Mouse (Mus musculus) liver, embryonic 13.5 days (tissue): ENCODE data around the gene Pdx1. TPM values are rescaled to one million over a fixed set of nuclear protein-coding genes. Genes with fewer than 3 reads are reported as not detected.

ENCODE experiments used
- ATAC-seq: fragments of 200-750 bp; cut with Nextera tagmentation; 2 replicates; pipeline ENCODE4 v1.8.0; 2017; ENCODE audit warnings: low read depth, mild to moderate bottlenecking, moderate number of reproducible peaks, moderate library complexity
- DNase-seq: peaks from one replicate; pipeline ENCODE4 v3.0.0; 2022
- H3K27ac ChIP-seq: fragments of 300-500 bp; sonication (generic); 2 replicates; pipeline ENCODE4 v1.5.1; 2015; ENCODE audit warnings: moderate library complexity, mild to moderate bottlenecking, inconsistent platforms
- H3K27me3 ChIP-seq: fragments of 300-500 bp; sonication (generic); 2 replicates; pipeline ENCODE4 v1.6.1; 2015; ENCODE audit warnings: mild to moderate bottlenecking, inconsistent platforms
- H3K36me3 ChIP-seq: fragments of 300-500 bp; sonication (generic); 2 replicates; pipeline ENCODE4 v1.6.1; 2015; ENCODE audit warnings: mild to moderate bottlenecking, inconsistent platforms
- H3K4me1 ChIP-seq: fragments of 300-500 bp; sonication (generic); replicated peaks from 2 replicates; pipeline ENCODE4 v1.6.1; 2015; ENCODE audit warnings: inconsistent platforms
- H3K4me2 ChIP-seq: fragments of 300-500 bp; sonication (generic); 2 replicates; pipeline ENCODE4 v1.6.1; 2015; ENCODE audit warnings: inconsistent platforms, mild to moderate bottlenecking, moderate library complexity
- H3K4me3 ChIP-seq: fragments of 300-500 bp; sonication (generic); replicated peaks from 2 replicates; pipeline ENCODE4 v1.5.1; 2015; ENCODE audit warnings: mild to moderate bottlenecking, inconsistent platforms
- H3K9ac ChIP-seq: fragments of 300-500 bp; sonication (generic); 2 replicates; pipeline ENCODE4 v1.6.1; 2015; ENCODE audit warnings: mild to moderate bottlenecking, inconsistent platforms
- H3K9me3 ChIP-seq: fragments of 300-500 bp; sonication (generic); replicated peaks from 2 replicates; pipeline ENCODE4 v1.6.1; 2016; ENCODE audit warnings: inconsistent platforms
- whole genome bisulfite sequencing: fragments of 180-500 bp; shearing (Covaris S2); methylation state at CpG from one replicate; pipeline ENCODE4 v1.1.7; 2015; ENCODE audit not compliant: insufficient replicate concordance; 5-methylcytosine and 5-hydroxymethylcytosine counted together
- microRNA-seq: library from miRNA; unstranded; fragments of <30 nt; microRNA quantifications from one replicate; pipeline ENCODE4, GENCODE M21; 2016
- polyA plus RNA-seq: library from polyadenylated mRNA; unstranded; fragments of >200 nt; fragmentation: Nextera tagmentation; extraction: Ambion mirVana; gene quantifications from 2 replicates; pipeline ENCODE4 v1.2.1, GENCODE M21; 2015

The Pdx1 gene
- polyA plus RNA-seq, 1 experiment from 2014 or later = not detected

- Histone ChIP-seq H3K27ac (no peak overlapping the region), H3K9ac (no peak overlapping the region), H3K4me1 (no peaks in the 10 kb centered on the region; the same call in 1 of the 2 replicates), H3K36me3 (no peaks in the 10 kb centered on the region), H3K9me3 (no peaks in the 10 kb centered on the region), H3K4me2 (no peak overlapping the region), H3K4me3 (no peak overlapping the region), H3K27me3 (peaks cover 94% of the 10 kb centered on the region)
- DNase-seq (no peak), ATAC-seq (no peak)
- 2% methylated on average over 39 of the region's 39 CpGs for WGBS
Observed at GRCm38 (mm10) chr5:147314646-147315431, 45.1 kb downstream of the Pdx1 start.

GRCm38 (mm10) chr5:147315432-147316075 is 45.8 kb downstream of the Pdx1 start:
- Histone ChIP-seq H3K4me3 (no peak overlapping the region), H3K4me2 (no peak overlapping the region), H3K4me1 (no peaks in the 10 kb centered on the region; the same call in 1 of the 2 replicates), H3K36me3 (no peaks in the 10 kb centered on the region), H3K9ac (no peak overlapping the region), H3K27me3 (peaks cover 87% of the 10 kb centered on the region), H3K27ac (no peak overlapping the region), H3K9me3 (no peaks in the 10 kb centered on the region)
- DNase-seq (no peak), ATAC-seq (no peak)
- 2% methylated on average over 25 of the region's 25 CpGs for WGBS

DNA sequence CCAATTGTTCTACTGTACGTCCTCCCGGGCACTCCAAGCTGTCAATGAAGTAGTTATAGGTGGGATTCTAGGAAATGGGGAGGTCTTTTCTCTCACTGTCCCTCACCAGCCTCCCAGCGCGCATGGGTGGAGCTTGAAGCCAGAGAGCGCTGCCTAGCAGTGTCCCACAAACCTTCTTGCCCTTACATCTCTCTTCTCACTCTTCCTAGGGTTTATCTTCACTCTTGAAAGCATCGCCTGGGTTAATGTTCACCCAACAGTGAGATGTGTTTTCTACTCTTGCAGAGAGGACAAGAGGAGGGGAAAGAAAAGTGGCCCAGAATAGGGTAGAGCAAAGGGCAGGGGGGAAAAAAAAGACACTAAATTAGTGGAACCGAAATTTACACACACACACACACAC is 47.6 kb downstream of the Pdx1 start:
- Histone ChIP-seq H3K27ac (no peak overlapping the region), H3K36me3 (no peaks in the 10 kb centered on the region), H3K4me3 (no peak overlapping the region), H3K27me3 (peaks cover 84% of the 10 kb centered on the region), H3K9me3 (no peaks in the 10 kb centered on the region), H3K4me2 (no peak overlapping the region), H3K4me1 (no peaks in the 10 kb centered on the region; the same call in 1 of the 2 replicates), H3K9ac (no peak overlapping the region)
- ATAC-seq (no peak), DNase-seq (no peak)
- WGBS = 8% methylated on average over 7 of the region's 7 CpGs

GRCm38 (mm10) chr5:147317991-147318390 is 48.2 kb downstream of the Pdx1 start:
- no peaks in the 10 kb centered on the region for H3K9me3 ChIP-seq
- H3K4me1 ChIP-seq = peaks cover 4% of the 10 kb centered on the region; the same call in 1 of the 2 replicates
- no peak overlapping the region for H3K4me2 ChIP-seq
- 26% methylated on average over 7 of the region's 7 CpGs for WGBS
- no peak overlapping the region for H3K4me3 ChIP-seq
- no peak overlapping the region for H3K9ac ChIP-seq
- no peak overlapping the region for H3K27ac ChIP-seq
- peaks cover 81% of the 10 kb centered on the region for H3K27me3 ChIP-seq
- no peak for ATAC-seq
- DNase-seq = no peak
- H3K36me3 ChIP-seq = no peaks in the 10 kb centered on the region

DNA sequence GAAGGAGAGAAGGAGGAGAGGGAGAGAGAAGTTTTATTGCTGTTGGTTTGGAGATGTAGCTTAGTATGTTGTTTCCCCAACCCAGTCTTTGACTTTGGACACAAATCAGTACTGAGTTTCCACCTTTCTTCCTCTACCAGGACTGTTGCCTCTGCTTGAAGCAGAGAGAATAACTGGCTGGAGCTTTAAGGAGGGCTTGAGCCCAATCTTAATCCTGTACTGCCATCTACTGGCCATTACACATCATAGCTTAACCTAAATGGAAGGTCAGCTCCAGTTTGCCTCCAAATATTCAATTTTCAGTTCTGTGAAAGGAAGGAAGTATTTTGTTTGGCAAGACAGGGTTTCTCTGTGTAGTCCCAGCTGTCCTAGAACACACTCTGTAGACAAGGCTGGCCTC is 49.9 kb downstream of the Pdx1 start:
- H3K27me3 ChIP-seq = peaks cover 64% of the 10 kb centered on the region
- ATAC-seq = no peak
- no peak for DNase-seq

DNA sequence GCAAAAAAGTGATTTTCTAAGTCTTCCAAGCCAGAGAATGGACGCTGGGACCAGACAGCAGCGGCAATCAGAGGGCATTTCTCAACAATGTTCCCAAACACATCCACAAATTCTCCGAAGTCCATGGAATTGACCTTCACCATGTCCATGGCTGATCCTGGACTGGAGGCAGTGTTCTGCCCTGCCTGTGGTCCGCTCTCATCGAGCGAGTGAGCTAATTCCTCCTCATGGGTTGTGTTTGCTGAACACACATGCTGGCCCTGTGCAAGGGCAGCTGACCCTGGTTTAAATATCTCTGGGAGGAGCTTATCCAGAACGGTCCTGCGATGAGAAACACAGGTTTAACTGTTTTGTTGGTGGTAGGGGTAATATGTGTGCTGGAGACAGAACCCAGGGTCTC is 52.4 kb downstream of the Pdx1 start, which contains the start of gene Urad:
Gene Urad (minus strand): TSS at position 258 of the 400 bp plus-strand sequence.
- no peak within 1 kb of the TSS for H3K4me3 ChIP-seq
- H3K9me3 ChIP-seq = no peaks in the 10 kb centered on the region
- H3K27me3 ChIP-seq = peaks cover 39% of the 10 kb centered on the region
- H3K9ac ChIP-seq = no peak within 1 kb of the TSS
- no peaks in the 10 kb centered on the region for H3K36me3 ChIP-seq
- peak; percentile 60; the same call in 1 of the 2 replicates for ATAC-seq
- 49% methylated on average over 8 of the region's 8 CpGs for WGBS
- H3K27ac ChIP-seq = no peak within 1 kb of the TSS
- H3K4me2 ChIP-seq = 0 out of 2 replicates have a peak within 1 kb of the TSS, but pooled peaks have one; percentile 11
- H3K4me1 ChIP-seq = peaks cover 4% of the 10 kb centered on the region; the same call in 1 of the 2 replicates
- no peak for DNase-seq

More for the DNA sequence above, 49.9 kb downstream of the Pdx1 start:
- H3K36me3 ChIP-seq = no peaks in the 10 kb centered on the region
- H3K27ac ChIP-seq = no peak overlapping the region
- H3K4me1 ChIP-seq = peaks cover 4% of the 10 kb centered on the region; the same call in 1 of the 2 replicates
- no peaks in the 10 kb centered on the region for H3K9me3 ChIP-seq
- H3K9ac ChIP-seq = no peak overlapping the region
- no peak overlapping the region for H3K4me3 ChIP-seq
- H3K4me2 ChIP-seq = no peak overlapping the region

DNA sequence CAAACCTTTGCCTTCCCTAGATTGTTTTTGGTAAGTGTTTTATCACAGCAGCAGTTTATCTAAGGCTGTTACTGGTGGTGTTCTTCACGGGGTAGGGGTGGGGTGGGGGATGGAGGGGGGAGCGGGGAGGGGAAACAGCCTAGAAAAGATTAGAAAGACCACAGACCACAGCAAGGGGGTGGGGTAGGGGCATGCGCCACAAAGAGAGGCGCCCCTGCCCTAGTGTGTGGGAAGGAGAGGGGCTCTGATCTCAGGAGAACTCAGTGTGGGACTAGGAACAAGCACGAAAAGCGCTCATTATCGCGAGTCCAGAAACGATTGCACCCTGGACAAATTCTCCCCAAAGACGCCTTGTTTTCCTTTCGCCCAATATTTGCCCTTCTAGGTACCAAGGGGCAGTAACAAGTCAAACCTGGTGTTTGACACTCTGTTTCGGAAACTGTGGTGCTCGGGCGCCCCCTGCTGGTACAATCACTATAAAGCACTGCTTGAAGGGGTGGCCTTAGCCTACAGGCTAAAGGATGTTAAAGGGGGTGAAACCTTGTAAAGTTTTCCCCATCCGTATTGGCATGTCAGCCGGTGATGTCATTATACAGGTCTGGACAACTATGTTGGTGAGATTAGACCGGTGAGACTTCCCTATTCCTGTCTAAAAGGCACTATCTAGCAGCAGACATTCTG is 53.6 kb downstream of the Pdx1 start:
- 4% methylated on average over 17 of the region's 17 CpGs for WGBS
- peaks cover 4% of the 10 kb centered on the region; the same call in 1 of the 2 replicates for H3K4me1 ChIP-seq
- H3K36me3 ChIP-seq = no peaks in the 10 kb centered on the region
- H3K27me3 ChIP-seq = peaks cover 27% of the 10 kb centered on the region
- H3K27ac ChIP-seq = no peak overlapping the region
- 0 out of 2 replicates have a peak overlapping the region, but pooled peaks have one; percentile 11 for H3K4me2 ChIP-seq
- ATAC-seq (peak; percentile 39; the same call in 1 of the 2 replicates), DNase-seq (peak; percentile 45)
- no peak overlapping the region for H3K4me3 ChIP-seq
- H3K9ac ChIP-seq = no peak overlapping the region
- H3K9me3 ChIP-seq = no peaks in the 10 kb centered on the region

Small RNAs within 50 kb of the gene (microRNA-seq; reads per million reads assigned to microRNA genes)
- gene Mir7k = not detected

Other genes with a start within 250 kb of the Pdx1 start
- 3.3 and 5.2 TPM in 2 replicates for gene Lnx2, start 193.4 kb upstream of the Pdx1 start, polyA plus RNA-seq
- 110 and 112 TPM in 2 replicates for gene Polr1d, start 192.9 kb upstream of the Pdx1 start, polyA plus RNA-seq
- gene Gsx1, start 81.3 kb upstream of the Pdx1 start, polyA plus RNA-seq = not detected in 2 replicates
- gene Cdx2, start 37.3 kb downstream of the Pdx1 start, polyA plus RNA-seq = not detected in 2 replicates
- 0.30 and 0.48 TPM in 2 replicates for gene Urad, start 52.5 kb downstream of the Pdx1 start, polyA plus RNA-seq
- gene Flt3, start 130.5 kb downstream of the Pdx1 start, polyA plus RNA-seq = 1.6 and 1.8 TPM in 2 replicates
- 39.0 and 39.3 TPM in 2 replicates for gene Pan3, start 160.2 kb downstream of the Pdx1 start, polyA plus RNA-seq